Mouse (Mus musculus): ENCODE results near the gene Snrpc. TPM values are rescaled to one million over a fixed set of nuclear protein-coding genes. Genes with fewer than 3 reads are reported as not detected.

Snrpc gene
- polyA plus RNA-seq, 1 experiment from 2014 or later: 274 TPM

Other genes starting within 250 kb of the Snrpc start
- gene Nudt3, start 214.7 kb upstream of the Snrpc start, polyA plus RNA-seq (2014; fragmentation: Nextera tagmentation; extraction: Ambion mirVana): 37.4 and 38.1 TPM in 2 replicates
- not detected in 2 replicates for gene RPS10-NUDT3, start 202.9 kb upstream of the Snrpc start, polyA plus RNA-seq (2014; fragmentation: Nextera tagmentation; extraction: Ambion mirVana)
- 1,119 and 1,122 TPM in 2 replicates for gene Rps10, start 201.5 kb upstream of the Snrpc start, polyA plus RNA-seq (2014; fragmentation: Nextera tagmentation; extraction: Ambion mirVana)
- 4.4 and 6.1 TPM in 2 replicates for gene Pacsin1, start 182.6 kb upstream of the Snrpc start, polyA plus RNA-seq (2014; fragmentation: Nextera tagmentation; extraction: Ambion mirVana)
- gene Spdef, start 109.2 kb upstream of the Snrpc start, polyA plus RNA-seq (2014; fragmentation: Nextera tagmentation; extraction: Ambion mirVana): 0.26 and 1.6 TPM in 2 replicates
- gene D17Wsu92e, start 17.5 kb upstream of the Snrpc start, polyA plus RNA-seq (2014; fragmentation: Nextera tagmentation; extraction: Ambion mirVana): 18.8 and 19.0 TPM in 2 replicates
- gene Uhrf1bp1, start 18.3 kb downstream of the Snrpc start, polyA plus RNA-seq (2014; fragmentation: Nextera tagmentation; extraction: Ambion mirVana): 5.9 and 6.7 TPM in 2 replicates
- gene Anks1, start 71.2 kb downstream of the Snrpc start, polyA plus RNA-seq (2014; fragmentation: Nextera tagmentation; extraction: Ambion mirVana): 14.2 and 15.9 TPM in 2 replicates
- 56.6 and 57.9 TPM in 2 replicates for gene Taf11, start 71.7 kb downstream of the Snrpc start, polyA plus RNA-seq (2014; fragmentation: Nextera tagmentation; extraction: Ambion mirVana)
- 1.4 and 2.4 TPM in 2 replicates for gene Tcp11, start 242.5 kb downstream of the Snrpc start, polyA plus RNA-seq (2014; fragmentation: Nextera tagmentation; extraction: Ambion mirVana)

Data from embryonic facial prominence, embryonic 14.5 days (tissue).